Mouse (Mus musculus): Measurements from ENCODE around the gene Rbfox1. TPM values are rescaled to one million over a fixed set of nuclear protein-coding genes. Genes with fewer than 3 reads are reported as not detected.

Rbfox1 gene
- polyA plus RNA-seq, 1 experiment from 2014 or later = 0.32 TPM

DNA sequence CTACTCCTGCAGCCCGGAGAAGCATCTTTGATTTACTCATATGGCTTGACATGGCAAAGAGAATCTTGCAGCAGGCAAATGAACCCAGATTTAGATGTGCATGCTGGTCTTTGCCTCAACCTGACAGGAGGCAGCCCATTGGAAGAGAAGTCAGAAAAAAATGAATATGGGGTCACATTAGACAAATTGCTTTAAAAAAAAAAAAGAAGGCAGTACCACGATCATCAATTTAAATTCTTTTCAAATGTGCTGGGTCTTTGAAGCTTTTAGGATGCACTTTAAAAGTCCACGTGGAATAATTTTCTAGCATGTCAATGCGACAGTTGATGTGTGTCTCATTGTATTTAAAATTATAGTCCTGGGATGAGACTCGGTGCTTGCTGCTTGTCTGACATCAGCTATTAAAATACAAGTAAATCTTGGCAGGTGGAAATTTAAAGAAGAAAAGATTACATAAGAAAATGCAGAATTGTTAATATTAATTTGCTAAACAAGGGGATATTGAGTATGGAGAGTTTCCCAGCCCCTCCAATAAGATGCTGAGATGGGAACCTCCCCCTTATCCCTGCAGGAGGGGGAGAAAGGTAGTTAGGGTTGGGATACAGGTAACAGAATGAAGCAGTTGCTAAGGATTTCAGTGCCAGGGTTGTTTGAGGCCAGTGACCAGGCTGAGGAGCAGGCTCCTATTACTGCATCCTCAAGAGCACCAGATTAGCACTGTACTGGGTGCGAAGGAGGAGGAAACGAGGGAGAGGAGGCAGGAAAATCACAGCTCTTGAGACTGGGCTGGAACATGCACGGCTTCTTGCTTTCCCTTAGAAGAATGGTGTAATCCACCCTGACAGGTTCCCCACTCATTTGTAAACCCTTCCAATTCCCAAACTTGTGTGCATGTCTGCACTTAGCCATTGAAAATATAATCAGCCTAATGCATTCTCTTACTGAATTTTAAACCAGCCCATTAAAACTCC lies 1274.0 kb downstream of the Rbfox1 start:
- no peak overlapping the region for H3K9ac ChIP-seq
- WGBS (ENCODE audit: insufficient replicate concordance) = 58% methylated on average over 8 of the region's 8 CpGs
- H3K27me3 ChIP-seq = no peaks in the 10 kb centered on the region
- H3K9me3 ChIP-seq (replicated peaks) = no peaks in the 10 kb centered on the region
- no peak overlapping the region for H3K27ac ChIP-seq (replicated peaks)
- ATAC-seq (ENCODE audit: insufficient read depth) = no peak
- no peaks in the 10 kb centered on the region for H3K4me1 ChIP-seq (replicated peaks)
- H3K36me3 ChIP-seq (replicated peaks) = no peaks in the 10 kb centered on the region
- H3K4me2 ChIP-seq = no peak overlapping the region
- H3K4me3 ChIP-seq (replicated peaks) = no peak overlapping the region

- Histone ChIP-seq H3K4me2 (no peak overlapping the region), H3K9me3 (replicated peaks) (no peaks in the 10 kb centered on the region), H3K27me3 (no peaks in the 10 kb centered on the region), H3K27ac (replicated peaks) (no peak overlapping the region), H3K9ac (no peak overlapping the region), H3K4me3 (replicated peaks) (no peak overlapping the region), H3K4me1 (replicated peaks) (no peaks in the 10 kb centered on the region), H3K36me3 (replicated peaks) (no peaks in the 10 kb centered on the region)
- WGBS (ENCODE audit: insufficient replicate concordance) = 52% methylated on average over 6 of the region's 6 CpGs
- ATAC-seq (ENCODE audit: insufficient read depth) = no peak
Measured at GRCm38 (mm10) chr16:7159827-7160217, 1274.7 kb downstream of the Rbfox1 start.

DNA sequence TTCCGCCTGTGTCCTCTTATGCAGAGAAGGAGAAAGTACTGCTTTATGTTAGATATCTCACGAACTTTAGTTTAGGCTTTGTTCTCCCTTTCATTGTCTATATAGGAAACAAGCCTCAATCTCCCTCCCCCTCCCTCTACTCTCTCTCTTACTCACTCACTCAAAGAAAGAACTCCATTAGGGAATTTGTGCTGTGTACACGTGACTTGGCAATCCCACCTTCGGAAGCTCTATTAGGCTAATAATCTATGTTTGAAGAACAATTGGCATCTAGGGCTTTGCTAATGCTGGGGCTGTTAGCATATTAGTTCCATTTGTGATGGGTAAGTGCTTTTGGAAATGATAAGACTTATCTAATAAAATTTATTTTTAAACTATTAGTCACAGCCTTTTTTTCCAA lies 1277.0 kb downstream of the Rbfox1 start:
- 58% methylated on average over 4 of the region's 4 CpGs for WGBS (ENCODE audit: insufficient replicate concordance)
- H3K4me1 ChIP-seq (replicated peaks) = no peaks in the 10 kb centered on the region

GRCm38 (mm10) chr16:7163688-7164087 lies 1278.5 kb downstream of the Rbfox1 start:
- Histone ChIP-seq H3K4me1 (replicated peaks) (no peaks in the 10 kb centered on the region), H3K9ac (no peak overlapping the region), H3K4me2 (no peak overlapping the region), H3K36me3 (replicated peaks) (no peaks in the 10 kb centered on the region), H3K27me3 (no peaks in the 10 kb centered on the region), H3K9me3 (replicated peaks) (no peaks in the 10 kb centered on the region), H3K4me3 (replicated peaks) (no peak overlapping the region), H3K27ac (replicated peaks) (no peak overlapping the region)
- ATAC-seq (ENCODE audit: insufficient read depth) = no peak
- WGBS (ENCODE audit: insufficient replicate concordance) = 54% methylated on average over 4 of the region's 4 CpGs

More for the DNA sequence above, 1277.0 kb downstream of the Rbfox1 start:
- H3K9me3 ChIP-seq (replicated peaks) = no peaks in the 10 kb centered on the region
- H3K36me3 ChIP-seq (replicated peaks) = no peaks in the 10 kb centered on the region
- no peaks in the 10 kb centered on the region for H3K27me3 ChIP-seq
- H3K4me2 ChIP-seq = no peak overlapping the region
- H3K27ac ChIP-seq (replicated peaks) = no peak overlapping the region
- no peak for ATAC-seq (ENCODE audit: insufficient read depth)
- no peak overlapping the region for H3K9ac ChIP-seq
- H3K4me3 ChIP-seq (replicated peaks) = no peak overlapping the region

DNA sequence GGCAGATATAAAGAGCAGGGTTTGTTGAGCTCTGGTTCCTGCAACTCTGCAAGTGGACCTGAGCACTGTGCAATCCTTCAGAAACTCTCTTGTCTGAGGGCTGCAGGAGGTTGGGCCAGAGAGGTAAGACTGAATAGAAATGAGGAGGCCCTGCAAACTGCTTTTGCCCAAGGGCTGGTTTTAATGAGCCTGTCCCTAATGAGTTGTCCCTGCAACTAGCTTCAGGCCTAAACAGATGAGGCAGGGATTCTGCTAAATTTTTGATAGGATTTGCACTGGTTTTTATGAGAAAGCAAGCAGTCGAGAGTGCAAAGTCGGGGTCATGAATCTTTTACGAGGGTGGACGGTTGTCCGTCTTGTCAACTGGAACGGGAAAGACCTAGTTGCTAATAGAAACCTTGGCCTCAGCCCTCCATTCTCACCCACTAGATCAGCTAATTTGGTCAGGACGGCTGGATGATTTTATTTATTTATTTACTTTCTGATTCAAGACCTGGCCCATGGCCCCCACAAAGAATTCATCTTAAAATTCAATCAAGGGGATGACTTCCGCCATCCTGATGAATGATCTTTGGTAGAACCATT lies 1279.1 kb downstream of the Rbfox1 start:
- H3K4me2 ChIP-seq = no peak overlapping the region
- H3K9me3 ChIP-seq (replicated peaks) = no peaks in the 10 kb centered on the region
- no peaks in the 10 kb centered on the region for H3K4me1 ChIP-seq (replicated peaks)
- H3K36me3 ChIP-seq (replicated peaks) = no peaks in the 10 kb centered on the region
- H3K27me3 ChIP-seq = no peaks in the 10 kb centered on the region
- H3K4me3 ChIP-seq (replicated peaks) = no peak overlapping the region
- no peak overlapping the region for H3K9ac ChIP-seq
- ATAC-seq (ENCODE audit: insufficient read depth) = no peak
- 74% methylated on average over 8 of the region's 8 CpGs for WGBS (ENCODE audit: insufficient replicate concordance)
- H3K27ac ChIP-seq (replicated peaks) = no peak overlapping the region

DNA sequence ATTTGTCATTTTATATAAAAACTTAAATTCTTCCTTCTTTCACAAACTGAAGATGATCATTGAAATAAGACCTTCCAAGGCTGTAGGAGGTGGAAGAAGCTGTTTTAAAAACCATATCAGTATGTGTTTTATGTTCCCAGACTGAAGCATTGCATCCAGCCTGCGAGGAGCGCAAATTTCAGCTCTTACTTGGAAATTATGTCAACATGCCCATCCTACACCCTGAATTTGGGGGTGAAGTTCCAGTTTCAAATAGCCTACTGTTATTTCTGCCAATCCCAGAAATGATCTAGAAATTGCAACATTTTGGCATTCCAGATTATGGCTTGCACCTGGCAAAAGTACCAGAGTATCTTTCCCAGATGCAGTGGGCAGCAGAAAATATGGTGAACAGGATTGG lies 1290.8 kb downstream of the Rbfox1 start:
- ATAC-seq (ENCODE audit: insufficient read depth) = no peak
- H3K4me2 ChIP-seq = no peak overlapping the region

DNA sequence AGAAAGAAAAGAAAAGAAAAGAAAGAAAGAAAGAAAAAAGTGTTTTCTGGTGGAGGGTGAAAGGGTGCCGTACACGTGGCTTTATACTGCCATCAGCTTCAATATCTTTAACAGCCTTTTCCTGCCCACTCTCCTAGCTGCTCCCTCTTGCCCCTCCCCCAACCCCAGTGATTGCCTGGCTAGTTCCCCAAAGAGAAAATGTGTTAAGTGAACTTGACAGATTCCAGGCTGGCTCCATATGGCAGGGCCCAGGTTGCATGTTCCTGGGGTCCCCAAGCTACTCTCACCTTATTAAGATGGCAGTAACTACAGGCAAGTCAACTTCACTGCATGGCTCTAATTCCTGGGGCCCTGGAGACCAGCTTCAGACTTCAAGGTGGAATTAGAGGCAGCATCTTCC lies 1302.6 kb downstream of the Rbfox1 start:
- no peak for ATAC-seq (ENCODE audit: insufficient read depth)
- H3K27me3 ChIP-seq = no peaks in the 10 kb centered on the region
- 13% methylated on average over 2 of the region's 2 CpGs for WGBS (ENCODE audit: insufficient replicate concordance)
- H3K9ac ChIP-seq = no peak overlapping the region
- no peaks in the 10 kb centered on the region for H3K36me3 ChIP-seq (replicated peaks)
- no peak overlapping the region for H3K4me2 ChIP-seq
- no peak overlapping the region for H3K27ac ChIP-seq (replicated peaks)
- H3K9me3 ChIP-seq (replicated peaks) = no peaks in the 10 kb centered on the region
- H3K4me1 ChIP-seq (replicated peaks) = no peaks in the 10 kb centered on the region
- H3K4me3 ChIP-seq (replicated peaks) = no peak overlapping the region

More for the DNA sequence above, 1290.8 kb downstream of the Rbfox1 start:
- no peak overlapping the region for H3K4me3 ChIP-seq (replicated peaks)
- H3K36me3 ChIP-seq (replicated peaks) = no peaks in the 10 kb centered on the region
- H3K9me3 ChIP-seq (replicated peaks) = no peaks in the 10 kb centered on the region
- H3K27ac ChIP-seq (replicated peaks) = no peak overlapping the region
- H3K9ac ChIP-seq = no peak overlapping the region
- 74% methylated on average over 2 of the region's 2 CpGs for WGBS (ENCODE audit: insufficient replicate concordance)
- no peaks in the 10 kb centered on the region for H3K4me1 ChIP-seq (replicated peaks)
- no peaks in the 10 kb centered on the region for H3K27me3 ChIP-seq

- no peak overlapping the region for H3K4me3 ChIP-seq (replicated peaks)
- H3K36me3 ChIP-seq (replicated peaks) = no peaks in the 10 kb centered on the region
- no peaks in the 10 kb centered on the region for H3K27me3 ChIP-seq
- no peaks in the 10 kb centered on the region for H3K4me1 ChIP-seq (replicated peaks)
- no peaks in the 10 kb centered on the region for H3K9me3 ChIP-seq (replicated peaks)
- 56% methylated on average over 5 of the region's 5 CpGs for WGBS (ENCODE audit: insufficient replicate concordance)
- no peak overlapping the region for H3K27ac ChIP-seq (replicated peaks)
- H3K9ac ChIP-seq = no peak overlapping the region
- no peak for ATAC-seq (ENCODE audit: insufficient read depth)
- H3K4me2 ChIP-seq = no peak overlapping the region
Measured at GRCm38 (mm10) chr16:7193535-7193934, 1308.4 kb downstream of the Rbfox1 start.

GRCm38 (mm10) chr16:7197953-7198352 lies 1312.8 kb downstream of the Rbfox1 start:
- H3K27me3 ChIP-seq = no peaks in the 10 kb centered on the region
- H3K27ac ChIP-seq (replicated peaks) = no peak overlapping the region
- H3K4me1 ChIP-seq (replicated peaks) = no peaks in the 10 kb centered on the region
- no peaks in the 10 kb centered on the region for H3K36me3 ChIP-seq (replicated peaks)
- no peaks in the 10 kb centered on the region for H3K9me3 ChIP-seq (replicated peaks)
- no peak overlapping the region for H3K4me2 ChIP-seq
- 70% methylated on average over 5 of the region's 5 CpGs for WGBS (ENCODE audit: insufficient replicate concordance)
- no peak for ATAC-seq (ENCODE audit: insufficient read depth)
- H3K9ac ChIP-seq = no peak overlapping the region
- no peak overlapping the region for H3K4me3 ChIP-seq (replicated peaks)

DNA sequence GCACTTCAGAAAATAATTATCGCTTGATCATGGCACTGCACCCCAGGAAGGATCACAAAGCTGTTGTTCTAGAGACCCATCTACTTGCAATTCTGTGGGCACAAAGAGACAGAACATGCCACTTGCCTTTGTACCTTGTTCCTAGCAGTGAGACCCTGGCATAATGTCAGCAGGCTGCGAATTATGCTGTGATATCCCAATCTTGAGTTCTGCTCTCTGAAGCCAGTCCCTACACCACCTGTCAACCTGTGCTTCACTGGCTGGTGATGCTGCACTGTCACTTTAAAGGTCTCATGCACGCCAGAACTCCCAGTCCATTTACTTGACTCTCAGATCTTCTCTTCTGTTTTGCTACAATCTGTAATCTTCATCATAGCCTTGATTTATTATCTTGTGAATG lies 1315.1 kb downstream of the Rbfox1 start:
- ATAC-seq (ENCODE audit: insufficient read depth) = no peak
- H3K9ac ChIP-seq = no peak overlapping the region
- H3K4me1 ChIP-seq (replicated peaks) = no peaks in the 10 kb centered on the region
- H3K27ac ChIP-seq (replicated peaks) = no peak overlapping the region
- H3K36me3 ChIP-seq (replicated peaks) = no peaks in the 10 kb centered on the region
- no peaks in the 10 kb centered on the region for H3K9me3 ChIP-seq (replicated peaks)
- 52% methylated on average over 3 of the region's 3 CpGs for WGBS (ENCODE audit: insufficient replicate concordance)
- H3K4me2 ChIP-seq = no peak overlapping the region
- no peak overlapping the region for H3K4me3 ChIP-seq (replicated peaks)
- H3K27me3 ChIP-seq = no peaks in the 10 kb centered on the region

GRCm38 (mm10) chr16:7201816-7202215 lies 1316.7 kb downstream of the Rbfox1 start:
- 48% methylated on average over 4 of the region's 4 CpGs for WGBS (ENCODE audit: insufficient replicate concordance)
- no peak overlapping the region for H3K4me2 ChIP-seq
- no peaks in the 10 kb centered on the region for H3K4me1 ChIP-seq (replicated peaks)
- no peak for ATAC-seq (ENCODE audit: insufficient read depth)
- H3K4me3 ChIP-seq (replicated peaks) = no peak overlapping the region
- no peaks in the 10 kb centered on the region for H3K9me3 ChIP-seq (replicated peaks)
- H3K27me3 ChIP-seq = no peaks in the 10 kb centered on the region
- H3K9ac ChIP-seq = no peak overlapping the region
- no peaks in the 10 kb centered on the region for H3K36me3 ChIP-seq (replicated peaks)
- no peak overlapping the region for H3K27ac ChIP-seq (replicated peaks)

All from liver, embryonic 15.5 days (tissue).